In genomic region chr11:113654105-113654504, GRCm38 (mm10) we compare ENCODE assay signal across 27 mouse cellular contexts. TPM values are rescaled to one million over a fixed set of nuclear protein-coding genes. Genes with fewer than 3 reads are reported as not detected.
DNase-seq lines count a peak whose midpoint lies in the region; ATAC-seq and TF ChIP-seq lines count a peak whose summit lies in the region.
"Had no signal": no experiment of that assay in that cellular context is flagged by ENCODE, and none has a peak within 500 bp of the region (broad histone marks: within the 10 kb centered on the region; RNA-seq: fewer than 3 reads in every experiment).

No protein-coding gene starts in this region.

- DNase-seq in forebrain, postnatal 0 days = no peak
- no peak for DNase-seq in heart, postnatal 36 days
- no peak for DNase-seq in lung, postnatal 36 days
- DNase-seq: adrenal gland, postnatal 36 days; B cell, adult 2 months; gastrocnemius, postnatal 14 days; heart, adult 11 months; kidney, adult 2 months; liver; lung, postnatal 4 days; thymus, adult 18-20 months; thymus, postnatal 36 days had no signal

- no peak overlapping the region for H3K4me3 ChIP-seq in forebrain, embryonic 13.5 days
- H3K4me3 ChIP-seq in forebrain, postnatal 0 days (ENCODE audit: low read depth, low read length) = no peak overlapping the region
- H3K4me3 ChIP-seq in embryonic facial prominence, embryonic 12.5 days = no peak overlapping the region
- no peak overlapping the region for H3K4me3 ChIP-seq in embryonic fibroblast, embryonic 13.5 days (ENCODE audit: insufficient read depth, low read length)
- no peak overlapping the region for H3K4me3 ChIP-seq in limb, embryonic 13.5 days
- H3K4me3 ChIP-seq: heart, embryonic 13.5 days; hindbrain, embryonic 15.5 days; liver, embryonic 15.5 days; lung, embryonic 15.5 days; neural tube, embryonic 15.5 days had no signal

- TF ChIP-seq CTCF in forebrain, postnatal 0 days (IDR thresholded peaks at IDR 0.05; ENCODE audit: low read depth) = no peak
- no peak for TF ChIP-seq CTCF in embryonic fibroblast, embryonic 13.5 days (IDR thresholded peaks at IDR 0.05; ENCODE audit: borderline replicate concordance, insufficient read depth, low read length)

- H3K36me3 ChIP-seq in forebrain, embryonic 13.5 days (ENCODE audit: poor library complexity, severe bottlenecking) = peaks cover 75% of the 10 kb centered on the region
- peaks cover 73% of the 10 kb centered on the region for H3K36me3 ChIP-seq in forebrain, postnatal 0 days (ENCODE audit: insufficient read depth)
- peaks cover 75% of the 10 kb centered on the region for H3K36me3 ChIP-seq in embryonic facial prominence, embryonic 12.5 days
- H3K36me3 ChIP-seq in limb, embryonic 13.5 days = peaks cover 74% of the 10 kb centered on the region

- H3K4me2 ChIP-seq in forebrain, embryonic 13.5 days = no peak overlapping the region
- H3K4me2 ChIP-seq in forebrain, postnatal 0 days (ENCODE audit: low read depth) = no peak overlapping the region
- no peak overlapping the region for H3K4me2 ChIP-seq in embryonic facial prominence, embryonic 12.5 days (replicated peaks)
- H3K4me2 ChIP-seq in limb, embryonic 13.5 days (replicated peaks) = no peak overlapping the region
- H3K4me2 ChIP-seq: heart, embryonic 13.5 days; hindbrain, embryonic 15.5 days; liver, embryonic 15.5 days; lung, embryonic 15.5 days; midbrain, embryonic 11.5 days; neural tube, embryonic 15.5 days had no signal

- no peak for ATAC-seq in forebrain, embryonic 13.5 days
- ATAC-seq in forebrain, postnatal 0 days = no peak
- ATAC-seq in embryonic facial prominence, embryonic 12.5 days (ENCODE audit: insufficient number of reproducible peaks, insufficient read depth, low FRiP score, low TSS enrichment) = no peak
- no peak for ATAC-seq in limb, embryonic 13.5 days (ENCODE audit: low FRiP score, low read depth)
- ATAC-seq: Patski had no signal

- no peaks in the 10 kb centered on the region for H3K9me3 ChIP-seq in forebrain, embryonic 13.5 days (replicated peaks)
- no peaks in the 10 kb centered on the region for H3K9me3 ChIP-seq in forebrain, postnatal 0 days (ENCODE audit: low read length)
- H3K9me3 ChIP-seq in embryonic facial prominence, embryonic 12.5 days = no peaks in the 10 kb centered on the region
- H3K9me3 ChIP-seq in limb, embryonic 13.5 days = no peaks in the 10 kb centered on the region
- H3K9me3 ChIP-seq: G1E; heart, embryonic 13.5 days; hindbrain, embryonic 15.5 days; liver, embryonic 15.5 days; lung, embryonic 15.5 days; neural tube, embryonic 15.5 days had no signal

- H3K9ac ChIP-seq in forebrain, embryonic 13.5 days = no peak overlapping the region
- no peak overlapping the region for H3K9ac ChIP-seq in forebrain, postnatal 0 days
- H3K9ac ChIP-seq in embryonic facial prominence, embryonic 12.5 days = no peak overlapping the region
- 0 out of 2 replicates have a peak overlapping the region, but pooled peaks have one; percentile 13 for H3K9ac ChIP-seq in limb, embryonic 13.5 days
- H3K9ac ChIP-seq: heart, embryonic 13.5 days; hindbrain, embryonic 15.5 days; liver, embryonic 15.5 days; lung, embryonic 15.5 days; neural tube, embryonic 15.5 days had no signal

- peaks cover 16% of the 10 kb centered on the region for H3K4me1 ChIP-seq in forebrain, embryonic 13.5 days
- peaks cover 6% of the 10 kb centered on the region; the same call in 1 of the 2 replicates for H3K4me1 ChIP-seq in forebrain, postnatal 0 days (ENCODE audit: insufficient read depth)
- peaks cover 21% of the 10 kb centered on the region for H3K4me1 ChIP-seq in embryonic facial prominence, embryonic 12.5 days
- H3K4me1 ChIP-seq in embryonic fibroblast, embryonic 13.5 days (ENCODE audit: control insufficient read depth, insufficient read depth, low read length) = peaks cover 15% of the 10 kb centered on the region
- peaks cover 49% of the 10 kb centered on the region for H3K4me1 ChIP-seq in limb, embryonic 13.5 days

- WGBS in forebrain, embryonic 13.5 days = 96% methylated on average over 15 of the region's 15 CpGs
- 92% methylated on average over 15 of the region's 15 CpGs for WGBS in forebrain, postnatal 0 days
- 89% methylated on average over 15 of the region's 15 CpGs for WGBS in embryonic facial prominence, embryonic 12.5 days
- 68% methylated on average over 15 of the region's 15 CpGs for WGBS in limb, embryonic 13.5 days

- intact Hi-C loops in heart, postnatal 36 days (cut with DNase I) = no loop called here

- TF ChIP-seq POLR2A in embryonic fibroblast, embryonic 13.5 days (IDR thresholded peaks at IDR 0.05; ENCODE audit: low read depth, low read length) = no peak

- 0 out of 2 replicates have a peak overlapping the region, but pooled peaks have one; percentile 2 for H3K27ac ChIP-seq in forebrain, embryonic 13.5 days
- H3K27ac ChIP-seq in forebrain, postnatal 0 days (ENCODE audit: low read depth, low read length) = no peak overlapping the region
- peak overlapping the region; percentile 63 for H3K27ac ChIP-seq in embryonic facial prominence, embryonic 12.5 days
- H3K27ac ChIP-seq in embryonic fibroblast, embryonic 13.5 days (ENCODE audit: insufficient read depth, low read length) = peak overlapping the region; percentile 72
- peak overlapping the region; percentile 83 for H3K27ac ChIP-seq in limb, embryonic 13.5 days
- H3K27ac ChIP-seq: heart, embryonic 13.5 days; hindbrain, embryonic 15.5 days; kidney, postnatal 0 days; liver, embryonic 15.5 days; lung, embryonic 15.5 days; neural tube, embryonic 15.5 days had no signal

- H3K27me3 ChIP-seq in forebrain, embryonic 13.5 days = no peaks in the 10 kb centered on the region
- no peaks in the 10 kb centered on the region for H3K27me3 ChIP-seq in forebrain, postnatal 0 days (ENCODE audit: insufficient read depth, low read length)
- H3K27me3 ChIP-seq in embryonic facial prominence, embryonic 12.5 days = no peaks in the 10 kb centered on the region
- no peaks in the 10 kb centered on the region for H3K27me3 ChIP-seq in limb, embryonic 13.5 days
- H3K27me3 ChIP-seq: CH12.LX; heart, embryonic 13.5 days; hindbrain, embryonic 15.5 days; liver, embryonic 15.5 days; lung, embryonic 15.5 days; neural tube, embryonic 15.5 days; Patski had no signal

RNA-seq across cellular contexts. Expression of gene Slc39a11, which starts 4.2 kb away (rescaled TPM):
- polyA plus RNA-seq in forebrain, embryonic 13.5 days (2015; fragmentation: Nextera tagmentation; extraction: Ambion mirVana) = 27.7 and 29.0 TPM in 2 replicates
- 36.9 and 48.2 TPM in 2 replicates for total RNA-seq in forebrain, postnatal 0 days (2014; rRNA removed)
- polyA plus RNA-seq in forebrain, postnatal 0 days (2015; fragmentation: Nextera tagmentation; extraction: Ambion mirVana) = 33.1 and 39.1 TPM in 2 replicates
- polyA plus RNA-seq in embryonic facial prominence, embryonic 12.5 days (2016; fragmentation: Nextera tagmentation; extraction: Ambion mirVana) = 21.4 TPM in 2 replicates
- polyA plus RNA-seq in embryonic fibroblast, embryonic 13.5 days (2011; ENCODE audit: insufficient read length, low read depth, missing spikeins) = 21.1 and 21.4 TPM in 2 replicates
- polyA plus RNA-seq in limb, embryonic 13.5 days (2015; fragmentation: Nextera tagmentation; extraction: Ambion mirVana) = 25.9 and 26.4 TPM in 2 replicates
- 1 to 10 TPM; 2.6 to 3.9 TPM for total RNA-seq in heart, postnatal 36 days (2021)

RNA-seq across cellular contexts. Expression of gene Cog1, which starts 5.1 kb away (rescaled TPM):
- 30.1 and 31.1 TPM in 2 replicates for polyA plus RNA-seq in forebrain, embryonic 13.5 days (2015; fragmentation: Nextera tagmentation; extraction: Ambion mirVana)
- 37.2 and 48.8 TPM in 2 replicates for total RNA-seq in forebrain, postnatal 0 days (2014; rRNA removed)
- 25.3 and 28.6 TPM in 2 replicates for polyA plus RNA-seq in forebrain, postnatal 0 days (2015; fragmentation: Nextera tagmentation; extraction: Ambion mirVana)
- polyA plus RNA-seq in embryonic facial prominence, embryonic 12.5 days (2016; fragmentation: Nextera tagmentation; extraction: Ambion mirVana) = 28.9 and 31.1 TPM in 2 replicates
- 38.1 and 41.1 TPM in 2 replicates for polyA plus RNA-seq in embryonic fibroblast, embryonic 13.5 days (2011; ENCODE audit: insufficient read length, low read depth, missing spikeins)
- 25.4 and 27.7 TPM in 2 replicates for polyA plus RNA-seq in limb, embryonic 13.5 days (2015; fragmentation: Nextera tagmentation; extraction: Ambion mirVana)
- 10 to 100 TPM; 17.6 to 18.3 TPM for total RNA-seq in heart, postnatal 36 days (2021)

RNA-seq across cellular contexts. Expression of gene Fam104a, which starts 29.9 kb away (rescaled TPM):
- 48.2 and 51.9 TPM in 2 replicates for polyA plus RNA-seq in forebrain, embryonic 13.5 days (2015; fragmentation: Nextera tagmentation; extraction: Ambion mirVana)
- total RNA-seq in forebrain, postnatal 0 days (2014; rRNA removed) = 37.6 and 38.7 TPM in 2 replicates
- polyA plus RNA-seq in forebrain, postnatal 0 days (2015; fragmentation: Nextera tagmentation; extraction: Ambion mirVana) = 54.7 and 58.9 TPM in 2 replicates
- polyA plus RNA-seq in embryonic facial prominence, embryonic 12.5 days (2016; fragmentation: Nextera tagmentation; extraction: Ambion mirVana) = 52.6 TPM in 2 replicates
- 26.0 and 28.2 TPM in 2 replicates for polyA plus RNA-seq in embryonic fibroblast, embryonic 13.5 days (2011; ENCODE audit: insufficient read length, low read depth, missing spikeins)
- polyA plus RNA-seq in limb, embryonic 13.5 days (2015; fragmentation: Nextera tagmentation; extraction: Ambion mirVana) = 48.0 and 50.1 TPM in 2 replicates
- total RNA-seq in heart, postnatal 36 days (2021) = 10 to 100 TPM; 14.9 to 15.6 TPM

RNA-seq across cellular contexts. Expression of gene D11Wsu47e, which starts 30.1 kb away (rescaled TPM):
- polyA plus RNA-seq in forebrain, embryonic 13.5 days (2015; fragmentation: Nextera tagmentation; extraction: Ambion mirVana) = 20.6 and 21.7 TPM in 2 replicates
- total RNA-seq in forebrain, postnatal 0 days (2014; rRNA removed) = 34.2 and 36.7 TPM in 2 replicates
- polyA plus RNA-seq in forebrain, postnatal 0 days (2015; fragmentation: Nextera tagmentation; extraction: Ambion mirVana) = 23.4 and 25.7 TPM in 2 replicates
- 24.5 and 26.5 TPM in 2 replicates for polyA plus RNA-seq in embryonic facial prominence, embryonic 12.5 days (2016; fragmentation: Nextera tagmentation; extraction: Ambion mirVana)
- polyA plus RNA-seq in embryonic fibroblast, embryonic 13.5 days (2011; ENCODE audit: insufficient read length, low read depth, missing spikeins) = 14.0 and 14.9 TPM in 2 replicates
- polyA plus RNA-seq in limb, embryonic 13.5 days (2015; fragmentation: Nextera tagmentation; extraction: Ambion mirVana) = 22.7 and 23.7 TPM in 2 replicates
- total RNA-seq in heart, postnatal 36 days (2021) = 1 to 10 TPM; 6.3 to 8.2 TPM

RNA-seq across cellular contexts. Expression of gene Sstr2, which starts 35.0 kb away (rescaled TPM):
- polyA plus RNA-seq in forebrain, embryonic 13.5 days (2015; fragmentation: Nextera tagmentation; extraction: Ambion mirVana) = 62.7 and 78.0 TPM in 2 replicates
- total RNA-seq in forebrain, postnatal 0 days (2014; rRNA removed) = 19.9 and 32.2 TPM in 2 replicates
- polyA plus RNA-seq in forebrain, postnatal 0 days (2015; fragmentation: Nextera tagmentation; extraction: Ambion mirVana) = 23.1 and 27.1 TPM in 2 replicates
- polyA plus RNA-seq in embryonic facial prominence, embryonic 12.5 days (2016; fragmentation: Nextera tagmentation; extraction: Ambion mirVana) = 3.0 and 3.3 TPM in 2 replicates
- polyA plus RNA-seq in embryonic fibroblast, embryonic 13.5 days (2011; ENCODE audit: insufficient read length, low read depth, missing spikeins) = 0.23 and 0.86 TPM in 2 replicates
- 1.1 and 1.5 TPM in 2 replicates for polyA plus RNA-seq in limb, embryonic 13.5 days (2015; fragmentation: Nextera tagmentation; extraction: Ambion mirVana)
- not detected for total RNA-seq in heart, postnatal 36 days (2021)
- total RNA-seq: CH12.LX; gastrocnemius, postnatal 14 days; heart, postnatal 25 days had no signal
- polyA plus RNA-seq: G1E had no signal
